Mouse (Mus musculus): ENCODE measurements at regions not wholly inside any gene's neighbourhood (a gene's known extent, or its start where the extent isn't known, plus 50 kb on each side); places are given as distances from the start of the nearest gene placed in this dataset.

GRCm38 (mm10) chr8:116111168-116111567 lies 393.6 kb upstream of the Dynlrb2 start:
- Histone ChIP-seq H3K4me1 (peaks cover 14% of the 10 kb centered on the region), H3K9ac (no peak overlapping the region), H3K27me3 (no peaks in the 10 kb centered on the region), H3K4me2 (no peak overlapping the region), H3K36me3 (no peaks in the 10 kb centered on the region), H3K4me3 (no peak overlapping the region), H3K27ac (no peak overlapping the region), H3K9me3 (no peaks in the 10 kb centered on the region)
- no peak for ATAC-seq (ENCODE audit: insufficient number of reproducible peaks, low FRiP score, low TSS enrichment, low read depth)
- WGBS, result 75% methylated on average over 12 of the region's 12 CpGs

DNA sequence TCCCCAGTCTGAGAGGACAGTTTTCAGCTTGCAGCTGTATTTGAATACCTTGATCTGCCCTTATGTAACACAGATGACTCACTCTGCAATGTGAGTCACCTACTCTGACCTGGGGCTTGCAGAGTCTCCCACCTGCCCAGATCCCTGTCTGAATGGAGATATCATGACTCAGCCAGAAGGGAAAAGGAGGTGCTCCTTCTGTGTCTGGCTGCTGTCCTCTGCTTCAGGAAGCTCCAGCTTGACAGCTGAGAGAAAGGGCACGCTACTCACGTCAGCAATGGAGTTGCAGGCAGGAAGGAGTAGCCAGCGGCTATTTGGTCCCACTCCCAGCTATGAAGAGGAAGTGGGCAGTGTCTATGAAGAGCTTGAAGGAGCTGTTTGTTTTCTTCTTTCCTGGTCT lies 389.1 kb upstream of the Maf start:
- H3K36me3 ChIP-seq, result no peaks in the 10 kb centered on the region
- H3K27me3 ChIP-seq, result no peaks in the 10 kb centered on the region
- no peaks in the 10 kb centered on the region for H3K4me1 ChIP-seq
- H3K4me2 ChIP-seq, result no peak overlapping the region
- H3K9me3 ChIP-seq, result no peaks in the 10 kb centered on the region
- H3K27ac ChIP-seq, result no peak overlapping the region
- no peak overlapping the region for H3K9ac ChIP-seq
- H3K4me3 ChIP-seq, result no peak overlapping the region
- 42% methylated on average over 3 of the region's 3 CpGs for WGBS
- ATAC-seq (ENCODE audit: insufficient number of reproducible peaks, low FRiP score, low TSS enrichment, low read depth), result no peak

DNA sequence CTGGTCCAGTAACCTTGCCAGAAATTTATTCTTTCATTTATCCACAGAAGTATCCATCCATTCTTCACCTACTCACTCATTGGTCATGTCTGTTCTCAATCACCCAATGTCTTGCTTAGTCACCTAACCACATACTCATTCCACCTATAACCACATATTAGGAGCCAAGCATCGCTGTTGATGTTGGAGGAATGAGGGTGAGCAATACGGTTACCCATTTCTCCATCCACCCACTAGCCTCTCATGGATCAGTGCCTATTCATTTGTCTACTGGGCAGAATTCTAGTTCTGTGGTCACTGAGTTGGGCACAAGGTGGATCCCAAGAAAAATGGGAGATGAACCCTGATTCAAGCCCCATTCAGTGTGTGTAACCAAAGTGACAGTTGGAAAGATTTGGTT lies 375.6 kb upstream of the Maf start:
- Histone ChIP-seq H3K9me3 (no peaks in the 10 kb centered on the region), H3K36me3 (no peaks in the 10 kb centered on the region), H3K4me1 (no peaks in the 10 kb centered on the region), H3K4me2 (no peak overlapping the region), H3K4me3 (no peak overlapping the region), H3K9ac (no peak overlapping the region), H3K27me3 (no peaks in the 10 kb centered on the region), H3K27ac (no peak overlapping the region)
- 92% methylated on average over 2 of the region's 2 CpGs for WGBS
- no peak for ATAC-seq (ENCODE audit: insufficient number of reproducible peaks, low FRiP score, low TSS enrichment, low read depth)

DNA sequence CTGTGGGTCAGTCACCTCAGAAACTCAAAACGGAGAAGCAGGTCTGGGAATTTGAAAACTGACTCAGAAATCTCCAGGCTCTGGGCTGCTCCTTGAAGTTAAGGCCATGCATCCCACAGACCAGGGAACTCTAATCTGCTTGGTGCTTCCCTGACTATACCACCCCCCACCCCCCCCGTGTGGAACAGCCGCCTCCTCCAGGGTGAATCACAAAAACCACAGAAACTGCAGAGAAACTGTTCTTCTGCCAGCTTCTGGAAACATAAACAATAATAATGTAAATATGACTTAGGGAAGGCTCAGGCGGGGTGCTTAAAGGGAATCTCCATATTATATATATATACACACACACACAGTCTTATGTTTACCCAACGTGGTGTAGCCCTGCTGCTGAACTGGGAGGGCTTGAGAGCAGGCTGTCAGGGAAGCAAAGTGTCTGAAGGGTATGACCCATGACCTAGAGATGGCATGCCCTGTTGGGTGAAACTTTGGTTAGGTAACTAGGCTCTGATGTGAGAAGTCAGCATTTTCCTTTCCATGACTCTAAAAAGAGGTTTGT lies 371.3 kb upstream of the Maf start:
- Histone ChIP-seq H3K4me1 (no peaks in the 10 kb centered on the region), H3K9me3 (no peaks in the 10 kb centered on the region), H3K9ac (no peak overlapping the region), H3K27ac (no peak overlapping the region), H3K36me3 (no peaks in the 10 kb centered on the region), H3K27me3 (no peaks in the 10 kb centered on the region), H3K4me2 (no peak overlapping the region), H3K4me3 (no peak overlapping the region)
- no peak for ATAC-seq (ENCODE audit: insufficient number of reproducible peaks, low FRiP score, low TSS enrichment, low read depth)
- 74% methylated on average over 5 of the region's 5 CpGs for WGBS

- WGBS, result 89% methylated on average over 7 of the region's 7 CpGs
- no peak overlapping the region for H3K4me2 ChIP-seq
- H3K36me3 ChIP-seq, result no peaks in the 10 kb centered on the region
- no peak overlapping the region for H3K4me3 ChIP-seq
- no peaks in the 10 kb centered on the region for H3K27me3 ChIP-seq
- no peak overlapping the region for H3K27ac ChIP-seq
- no peak overlapping the region for H3K9ac ChIP-seq
- no peak for ATAC-seq (ENCODE audit: insufficient number of reproducible peaks, low FRiP score, low TSS enrichment, low read depth)
- H3K9me3 ChIP-seq, result no peaks in the 10 kb centered on the region
- H3K4me1 ChIP-seq, result no peaks in the 10 kb centered on the region
These were observed 363.9 kb upstream of the Maf start for GRCm38 (mm10) chr8:116071497-116071896.

- Histone ChIP-seq H3K9me3 (no peaks in the 10 kb centered on the region), H3K27ac (no peak overlapping the region), H3K9ac (no peak overlapping the region), H3K4me3 (no peak overlapping the region), H3K27me3 (no peaks in the 10 kb centered on the region), H3K36me3 (no peaks in the 10 kb centered on the region), H3K4me1 (no peaks in the 10 kb centered on the region), H3K4me2 (no peak overlapping the region)
- no peak for ATAC-seq (ENCODE audit: insufficient number of reproducible peaks, low FRiP score, low TSS enrichment, low read depth)
- WGBS, result 81% methylated on average over 3 of the region's 3 CpGs
These were observed 361.9 kb upstream of the Maf start for GRCm38 (mm10) chr8:116069538-116069937.

DNA sequence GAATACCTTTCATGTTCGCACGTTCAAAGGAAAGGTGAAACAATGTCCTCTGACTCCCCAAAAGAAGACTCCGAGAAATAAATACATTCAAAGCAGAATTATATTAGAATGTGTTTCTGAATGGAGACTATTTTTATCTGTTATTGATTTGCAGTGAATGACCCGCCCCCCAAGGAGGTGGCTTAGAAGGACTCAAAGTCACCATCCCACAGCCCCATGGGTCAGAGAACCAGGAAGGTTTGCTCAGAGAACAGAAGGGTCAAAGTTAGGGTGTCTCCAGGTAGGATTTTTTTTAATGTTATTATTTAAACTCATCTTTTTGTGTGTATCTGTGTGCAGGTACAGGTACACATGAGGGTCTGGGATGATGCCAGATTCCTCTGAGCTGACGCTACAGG lies 360.4 kb upstream of the Maf start:
- Histone ChIP-seq H3K27me3 (no peaks in the 10 kb centered on the region), H3K36me3 (no peaks in the 10 kb centered on the region), H3K27ac (no peak overlapping the region), H3K9me3 (no peaks in the 10 kb centered on the region), H3K4me3 (no peak overlapping the region), H3K9ac (no peak overlapping the region), H3K4me1 (no peaks in the 10 kb centered on the region), H3K4me2 (no peak overlapping the region)
- no peak for ATAC-seq (ENCODE audit: insufficient number of reproducible peaks, low FRiP score, low TSS enrichment, low read depth)
- WGBS, result 92% methylated on average over 5 of the region's 5 CpGs

DNA sequence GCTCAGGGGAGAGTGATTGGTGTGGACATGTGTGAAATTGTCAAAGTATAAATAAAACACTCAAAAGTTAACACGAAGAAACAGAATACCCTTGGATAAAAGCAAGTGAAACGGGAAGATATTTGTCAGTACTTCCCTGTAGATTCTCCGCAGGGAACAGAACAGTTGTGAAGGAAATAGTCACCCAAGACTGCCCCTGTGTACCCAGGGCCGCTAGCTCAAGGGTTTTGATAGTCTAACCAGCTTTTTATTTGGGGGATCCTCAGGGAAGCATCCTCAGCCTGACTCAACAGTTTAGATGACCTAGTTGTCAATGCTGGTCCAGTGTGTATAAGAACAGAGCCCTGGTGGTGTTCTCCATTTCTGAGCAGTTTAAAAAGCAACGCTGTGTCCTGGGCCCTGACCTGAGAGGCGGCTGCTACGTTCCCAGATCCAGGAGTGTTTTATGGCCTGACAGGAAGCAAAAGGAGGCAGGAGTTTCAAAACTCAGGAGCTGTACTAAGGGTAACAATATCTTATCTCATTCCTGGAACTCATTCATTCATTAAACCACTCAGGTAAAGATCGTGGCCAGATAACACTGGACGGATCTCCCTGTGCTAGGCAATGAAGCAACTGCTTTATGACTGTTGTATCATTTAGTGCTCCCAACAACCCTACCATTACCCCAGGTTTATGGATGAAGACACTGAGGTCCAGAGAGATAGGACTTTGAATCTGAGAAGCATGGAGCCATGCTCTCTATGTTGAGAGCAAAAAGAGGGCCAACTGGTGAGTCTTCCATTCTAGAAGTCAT lies 359.8 kb upstream of the Maf start:
- 66% methylated on average over 9 of the region's 9 CpGs for WGBS
- Histone ChIP-seq H3K27ac (no peak overlapping the region), H3K27me3 (no peaks in the 10 kb centered on the region), H3K4me3 (no peak overlapping the region), H3K9me3 (no peaks in the 10 kb centered on the region), H3K9ac (no peak overlapping the region), H3K36me3 (no peaks in the 10 kb centered on the region), H3K4me1 (no peaks in the 10 kb centered on the region), H3K4me2 (no peak overlapping the region)
- ATAC-seq (ENCODE audit: insufficient number of reproducible peaks, low FRiP score, low TSS enrichment, low read depth), result no peak

GRCm38 (mm10) chr8:116065871-116066270 lies 358.3 kb upstream of the Maf start:
- H3K4me1 ChIP-seq, result no peaks in the 10 kb centered on the region

DNA sequence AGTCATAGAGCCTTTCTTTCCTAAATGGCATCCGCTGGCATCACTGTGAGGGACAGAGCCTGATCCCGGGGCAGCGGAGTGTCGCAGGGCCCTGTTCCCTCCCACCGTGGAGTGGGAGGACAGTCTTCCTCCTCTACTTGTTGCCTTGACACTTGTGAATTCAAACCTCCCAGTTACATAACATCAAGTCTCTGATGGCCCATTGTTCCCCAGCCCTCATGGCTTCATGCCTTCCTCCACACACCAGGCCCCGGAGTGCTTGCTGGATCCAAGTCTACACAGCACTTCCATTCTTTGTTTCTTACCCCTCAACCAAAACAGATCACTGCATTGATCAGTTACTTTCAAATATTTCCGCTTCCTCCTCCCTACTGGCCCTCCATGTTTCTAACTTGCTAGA lies 357.7 kb upstream of the Maf start:
- Histone ChIP-seq H3K4me1 (no peaks in the 10 kb centered on the region), H3K36me3 (no peaks in the 10 kb centered on the region), H3K9ac (no peak overlapping the region), H3K27me3 (no peaks in the 10 kb centered on the region), H3K9me3 (no peaks in the 10 kb centered on the region), H3K27ac (no peak overlapping the region), H3K4me3 (no peak overlapping the region), H3K4me2 (no peak overlapping the region)
- ATAC-seq (ENCODE audit: insufficient number of reproducible peaks, low FRiP score, low TSS enrichment, low read depth), result no peak
- WGBS, result 91% methylated on average over 7 of the region's 7 CpGs

More at GRCm38 (mm10) chr8:116065871-116066270, 358.3 kb upstream of the Maf start:
- H3K9ac ChIP-seq, result no peak overlapping the region
- 71% methylated on average over 7 of the region's 7 CpGs for WGBS
- H3K9me3 ChIP-seq, result no peaks in the 10 kb centered on the region
- H3K27me3 ChIP-seq, result no peaks in the 10 kb centered on the region
- no peak overlapping the region for H3K27ac ChIP-seq
- H3K4me3 ChIP-seq, result no peak overlapping the region
- H3K36me3 ChIP-seq, result no peaks in the 10 kb centered on the region
- ATAC-seq (ENCODE audit: insufficient number of reproducible peaks, low FRiP score, low TSS enrichment, low read depth), result no peak
- H3K4me2 ChIP-seq, result no peak overlapping the region

DNA sequence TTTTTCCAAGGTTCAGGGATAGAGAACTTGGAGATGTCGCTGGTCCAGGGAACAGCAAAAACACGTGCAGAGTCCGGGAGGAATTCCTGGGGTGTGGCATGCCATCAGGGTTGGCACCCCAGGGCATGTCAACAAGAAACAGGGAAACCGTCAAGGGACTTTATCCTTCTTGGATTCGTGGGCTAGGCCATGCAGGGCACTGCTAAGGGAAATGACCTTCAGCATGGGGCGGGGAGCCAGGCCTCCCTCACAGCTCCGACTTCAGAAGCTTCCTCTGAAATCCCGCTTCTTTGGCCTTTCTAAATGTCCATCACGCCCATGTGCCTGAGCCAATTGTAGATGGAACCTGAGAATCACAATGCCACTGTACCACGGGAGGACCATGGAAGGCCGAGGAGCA lies 357.0 kb upstream of the Maf start:
- no peak overlapping the region for H3K4me3 ChIP-seq
- H3K36me3 ChIP-seq, result no peaks in the 10 kb centered on the region
- WGBS, result 90% methylated on average over 11 of the region's 11 CpGs
- H3K27me3 ChIP-seq, result no peaks in the 10 kb centered on the region
- H3K4me2 ChIP-seq, result no peak overlapping the region
- no peak for ATAC-seq (ENCODE audit: insufficient number of reproducible peaks, low FRiP score, low TSS enrichment, low read depth)
- H3K9me3 ChIP-seq, result no peaks in the 10 kb centered on the region
- no peak overlapping the region for H3K9ac ChIP-seq
- no peak overlapping the region for H3K27ac ChIP-seq
- no peaks in the 10 kb centered on the region for H3K4me1 ChIP-seq

DNA sequence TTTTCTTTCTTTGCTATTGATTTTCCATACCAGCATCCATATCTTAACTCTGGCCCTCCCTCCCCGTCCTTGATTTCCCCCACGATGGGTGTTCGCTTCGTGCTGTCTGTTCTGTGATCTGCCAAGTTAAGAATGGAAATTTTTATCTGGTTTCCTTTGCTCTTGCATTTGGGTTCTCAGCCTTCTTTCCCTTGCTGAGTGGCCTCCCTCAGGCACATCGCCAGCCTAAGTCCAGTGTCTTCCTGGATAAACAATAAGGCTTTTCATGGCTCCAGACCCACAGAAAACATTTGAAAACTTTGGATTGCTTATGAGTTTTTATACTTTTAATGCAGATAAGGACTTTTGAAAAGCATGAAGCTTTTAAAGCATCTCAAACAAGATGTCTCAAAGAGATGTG lies 355.9 kb upstream of the Maf start:
- no peak overlapping the region for H3K4me2 ChIP-seq
- 83% methylated on average over 5 of the region's 5 CpGs for WGBS
- H3K36me3 ChIP-seq, result no peaks in the 10 kb centered on the region
- no peaks in the 10 kb centered on the region for H3K4me1 ChIP-seq
- no peak overlapping the region for H3K4me3 ChIP-seq
- no peak for ATAC-seq (ENCODE audit: insufficient number of reproducible peaks, low FRiP score, low TSS enrichment, low read depth)
- no peaks in the 10 kb centered on the region for H3K9me3 ChIP-seq
- no peak overlapping the region for H3K27ac ChIP-seq
- H3K27me3 ChIP-seq, result no peaks in the 10 kb centered on the region
- no peak overlapping the region for H3K9ac ChIP-seq

DNA sequence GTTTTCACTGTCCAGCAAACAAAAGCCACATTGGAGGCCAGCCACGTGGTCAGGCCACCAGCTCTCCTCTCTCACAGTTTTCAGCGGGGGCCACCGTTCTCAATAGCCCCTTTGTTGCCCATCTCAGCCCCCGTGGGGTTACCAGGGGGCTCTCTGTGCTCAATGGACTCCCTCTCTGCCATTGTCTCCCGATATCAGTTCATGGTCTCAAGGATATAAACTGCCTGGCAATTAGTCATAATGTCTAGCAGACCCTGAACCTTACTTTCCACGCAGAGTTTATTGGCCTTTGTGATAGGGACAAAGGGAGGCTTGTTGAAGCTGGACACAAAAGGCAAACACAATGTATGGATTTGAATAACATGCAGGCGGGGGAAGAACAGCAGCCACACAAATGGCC lies 345.9 kb upstream of the Maf start:
- Histone ChIP-seq H3K27ac (no peak overlapping the region), H3K36me3 (no peaks in the 10 kb centered on the region), H3K4me3 (no peak overlapping the region), H3K9me3 (no peaks in the 10 kb centered on the region), H3K9ac (no peak overlapping the region), H3K4me2 (no peak overlapping the region), H3K27me3 (no peaks in the 10 kb centered on the region), H3K4me1 (no peaks in the 10 kb centered on the region)
- 54% methylated on average over 7 of the region's 7 CpGs for WGBS
- no peak for ATAC-seq (ENCODE audit: insufficient number of reproducible peaks, low FRiP score, low TSS enrichment, low read depth)

All from limb, embryonic 15.5 days (tissue).